Mouse (Mus musculus) bone marrow macrophage, adult 2 months (primary cell): ENCODE data around the gene Cep41. TPM values are rescaled to one million over a fixed set of nuclear protein-coding genes. Genes with fewer than 3 reads are reported as not detected.

ENCODE experiments used
- H3K27ac ChIP-seq: 2 replicates; pipeline ENCODE4 v1.5.1; 2012; ENCODE audit warnings: low read depth, low read length; ENCODE audit not compliant: insufficient read depth
- H3K4me1 ChIP-seq: 2 replicates; pipeline ENCODE4 v1.6.1; 2012; ENCODE audit warnings: low read length; ENCODE audit not compliant: control insufficient read depth, insufficient read depth
- H3K4me3 ChIP-seq: 2 replicates; pipeline ENCODE4 v1.5.1; 2012; ENCODE audit warnings: mild to moderate bottlenecking, low read length, moderate library complexity; ENCODE audit not compliant: insufficient read depth
- CTCF ChIP-seq: IDR thresholded peaks from 2 replicates; pipeline ENCODE4 v1.5.1; 2012; ENCODE audit warnings: low read depth, mild to moderate bottlenecking, low read length, moderate library complexity
- POLR2A ChIP-seq: IDR thresholded peaks from 2 replicates; pipeline ENCODE4 v1.6.1; 2012; ENCODE audit warnings: mild to moderate bottlenecking, low read depth, low read length, borderline replicate concordance
- polyA plus RNA-seq: library from polyadenylated mRNA; stranded (reverse); fragments of >200 nt; gene quantifications from 2 replicates; pipeline ENCODE4 v1.2.4, GENCODE M21; 2012; ENCODE audit not compliant: missing spikeins, insufficient read depth, insufficient read length

The Cep41 gene
- polyA plus RNA-seq, 1 experiment: 4.4 TPM

GRCm38 (mm10) chr6:30711365-30711763 is 17.8 kb upstream of the Cep41 start:
- no peak for TF ChIP-seq CTCF
- no peak for TF ChIP-seq POLR2A
- Histone ChIP-seq H3K4me1 (no peaks in the 10 kb centered on the region), H3K27ac (no peak overlapping the region), H3K4me3 (no peak overlapping the region)

- H3K4me1 ChIP-seq: no peaks in the 10 kb centered on the region
- no peak overlapping the region for H3K27ac ChIP-seq
- no peak for TF ChIP-seq CTCF
- TF ChIP-seq POLR2A: no peak
- no peak overlapping the region for H3K4me3 ChIP-seq
These were observed 17.1 kb upstream of the Cep41 start for GRCm38 (mm10) chr6:30710371-30711364.

GRCm38 (mm10) chr6:30709115-30709514 is 15.6 kb upstream of the Cep41 start:
- no peak overlapping the region for H3K4me3 ChIP-seq
- no peaks in the 10 kb centered on the region for H3K4me1 ChIP-seq
- H3K27ac ChIP-seq: no peak overlapping the region
- TF ChIP-seq POLR2A: no peak
- no peak for TF ChIP-seq CTCF

GRCm38 (mm10) chr6:30703977-30704602 is 10.5 kb upstream of the Cep41 start:
- TF ChIP-seq POLR2A: no peak
- no peak for TF ChIP-seq CTCF
- no peak overlapping the region for H3K27ac ChIP-seq
- no peak overlapping the region for H3K4me3 ChIP-seq
- H3K4me1 ChIP-seq: no peaks in the 10 kb centered on the region

- Histone ChIP-seq H3K27ac (no peak overlapping the region), H3K4me3 (no peak overlapping the region), H3K4me1 (no peaks in the 10 kb centered on the region)
- TF ChIP-seq POLR2A: no peak
- TF ChIP-seq CTCF: no peak
These were observed 9.9 kb upstream of the Cep41 start for GRCm38 (mm10) chr6:30703476-30703875.

- no peaks in the 10 kb centered on the region for H3K4me1 ChIP-seq
- H3K27ac ChIP-seq: no peak overlapping the region
- TF ChIP-seq POLR2A (no peak), CTCF (no peak)
- H3K4me3 ChIP-seq: no peak overlapping the region
These were observed 9.3 kb upstream of the Cep41 start for GRCm38 (mm10) chr6:30702881-30703280.

- no peak for TF ChIP-seq POLR2A
- TF ChIP-seq CTCF: no peak
- no peaks in the 10 kb centered on the region for H3K4me1 ChIP-seq
- H3K4me3 ChIP-seq: no peak overlapping the region
- no peak overlapping the region for H3K27ac ChIP-seq
These were observed 6.6 kb upstream of the Cep41 start for GRCm38 (mm10) chr6:30700182-30700581.

- H3K4me3 ChIP-seq: no peak overlapping the region
- no peak for TF ChIP-seq CTCF
- H3K4me1 ChIP-seq: peaks cover under 1% of the 10 kb centered on the region
- H3K27ac ChIP-seq: no peak overlapping the region
These were observed 4.5 kb upstream of the Cep41 start for GRCm38 (mm10) chr6:30698036-30698435.

- Histone ChIP-seq H3K27ac (no peak overlapping the region), H3K4me1 (peaks cover 7% of the 10 kb centered on the region), H3K4me3 (no peak overlapping the region)
- TF ChIP-seq POLR2A (no peak), CTCF (no peak)
These were observed 3.9 kb upstream of the Cep41 start for GRCm38 (mm10) chr6:30697464-30697863.

GRCm38 (mm10) chr6:30695124-30695523 is 1.6 kb upstream of the Cep41 start:
- peaks cover 7% of the 10 kb centered on the region for H3K4me1 ChIP-seq
- H3K27ac ChIP-seq: no peak overlapping the region
- TF ChIP-seq CTCF (no peak), POLR2A (no peak)
- no peak overlapping the region for H3K4me3 ChIP-seq
